Mouse (Mus musculus): ENCODE results near the gene Nifk. TPM values are rescaled to one million over a fixed set of nuclear protein-coding genes. Genes with fewer than 3 reads are reported as not detected.

Gene Nifk
- polyA plus RNA-seq, 1 experiment from 2014 or later: 61.0 TPM

DNA sequence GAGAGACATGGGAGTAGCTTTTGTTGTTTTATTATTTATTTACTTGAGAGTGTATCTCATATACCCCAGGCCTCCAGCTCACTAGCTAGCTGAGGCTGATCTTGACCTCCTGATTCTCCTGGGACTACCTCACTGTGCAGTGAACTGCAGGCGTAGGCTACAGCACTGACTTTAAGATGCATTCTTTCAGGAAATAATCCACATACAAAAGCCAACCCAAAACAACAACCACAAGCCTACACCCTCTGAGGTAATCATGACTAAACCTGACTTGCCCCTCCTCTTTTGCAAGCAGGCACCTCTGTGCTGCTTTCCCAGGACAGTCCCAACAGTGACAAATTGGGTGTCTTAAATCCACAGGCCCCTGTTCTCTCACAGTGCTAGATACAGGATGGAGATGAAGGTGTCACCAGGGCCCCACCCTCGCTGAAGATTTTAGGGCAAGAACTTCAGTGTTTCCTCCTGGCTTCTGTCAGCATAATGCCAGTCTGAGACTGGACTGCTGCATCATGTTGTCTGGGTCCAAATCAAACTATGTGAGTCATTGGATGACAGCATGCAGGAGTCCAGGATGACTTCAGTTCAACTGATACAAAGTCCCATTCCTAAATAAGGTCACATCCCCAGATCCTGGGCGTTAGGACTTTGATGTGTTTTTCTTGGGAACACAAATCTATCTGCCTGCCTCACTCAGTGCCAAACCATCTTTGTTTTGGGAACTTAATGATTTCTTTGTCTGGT is 47.3 kb downstream of the Nifk start:
- Histone ChIP-seq H3K27ac (ENCODE audit: low read depth, low read length) (no peak overlapping the region), H3K4me3 (ENCODE audit: low read length) (no peak overlapping the region), H3K9ac (ENCODE audit: low read depth, low read length) (no peak overlapping the region), H3K9me3 (ENCODE audit: control insufficient read depth, low read length) (no peaks in the 10 kb centered on the region), H3K36me3 (ENCODE audit: control insufficient read depth, insufficient read depth, low read length) (no peaks in the 10 kb centered on the region), H3K27me3 (replicated peaks; ENCODE audit: control insufficient read depth, insufficient read depth, low read length) (no peaks in the 10 kb centered on the region), H3K4me1 (ENCODE audit: control insufficient read depth, insufficient read depth, low read depth, low read length) (no peaks in the 10 kb centered on the region), H3K4me2 (ENCODE audit: low read length) (no peak overlapping the region)
- ATAC-seq: no peak
- WGBS: 67% methylated on average over 3 of the region's 3 CpGs

GRCm38 (mm10) chr1:118377784-118378183 is 56.1 kb downstream of the Nifk start:
- no peaks in the 10 kb centered on the region for H3K4me1 ChIP-seq (ENCODE audit: control insufficient read depth, insufficient read depth, low read depth, low read length)
- no peak overlapping the region for H3K4me2 ChIP-seq (ENCODE audit: low read length)
- no peak overlapping the region for H3K27ac ChIP-seq (ENCODE audit: low read depth, low read length)
- H3K4me3 ChIP-seq (ENCODE audit: low read length): no peak overlapping the region
- no peak for ATAC-seq
- H3K27me3 ChIP-seq (replicated peaks; ENCODE audit: control insufficient read depth, insufficient read depth, low read length): no peaks in the 10 kb centered on the region
- H3K36me3 ChIP-seq (ENCODE audit: control insufficient read depth, insufficient read depth, low read length): no peaks in the 10 kb centered on the region
- WGBS: 90% methylated on average over 5 of the region's 5 CpGs
- H3K9ac ChIP-seq (ENCODE audit: low read depth, low read length): no peak overlapping the region
- no peaks in the 10 kb centered on the region; the same call in 1 of the 2 replicates for H3K9me3 ChIP-seq (ENCODE audit: control insufficient read depth, low read length)

DNA sequence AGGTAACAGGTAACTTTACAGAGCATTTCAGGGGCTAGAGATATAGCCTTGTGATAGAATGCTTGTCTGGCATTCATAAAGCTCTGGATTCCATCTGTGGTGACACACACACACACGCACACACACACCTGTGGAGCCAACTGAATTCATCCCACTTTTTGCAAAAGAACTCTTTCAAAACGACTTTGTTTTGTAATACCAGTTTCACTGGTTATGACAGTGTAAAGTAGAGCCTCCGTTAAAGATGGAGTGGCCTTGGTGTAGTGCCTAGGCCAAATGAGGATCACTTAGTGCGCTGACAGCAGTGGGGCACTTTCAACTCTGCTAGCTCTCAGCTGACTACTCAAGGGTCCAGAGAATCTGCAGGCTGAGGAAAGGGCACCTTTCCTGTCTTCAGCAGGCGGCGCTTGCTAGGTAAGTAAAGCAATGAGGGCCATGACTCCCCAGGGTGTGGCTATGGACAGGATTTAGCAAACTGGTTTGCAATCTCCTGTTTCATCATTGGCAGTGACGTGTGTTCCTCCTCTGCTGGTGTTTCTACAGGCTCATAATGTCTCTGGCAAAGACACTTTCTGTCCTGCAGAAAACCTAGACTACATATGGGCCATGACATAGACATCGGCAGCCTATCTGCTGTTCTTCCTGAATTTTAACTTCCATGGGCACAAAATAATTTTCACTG is 58.6 kb downstream of the Nifk start:
- no peak for ATAC-seq
- no peaks in the 10 kb centered on the region for H3K36me3 ChIP-seq (ENCODE audit: control insufficient read depth, insufficient read depth, low read length)
- H3K9me3 ChIP-seq (ENCODE audit: control insufficient read depth, low read length): no peaks in the 10 kb centered on the region; the same call in 1 of the 2 replicates
- no peak overlapping the region for H3K4me2 ChIP-seq (ENCODE audit: low read length)
- no peaks in the 10 kb centered on the region for H3K4me1 ChIP-seq (ENCODE audit: control insufficient read depth, insufficient read depth, low read depth, low read length)
- 78% methylated on average over 8 of the region's 8 CpGs for WGBS
- H3K27me3 ChIP-seq (replicated peaks; ENCODE audit: control insufficient read depth, insufficient read depth, low read length): no peaks in the 10 kb centered on the region
- H3K9ac ChIP-seq (ENCODE audit: low read depth, low read length): no peak overlapping the region
- H3K4me3 ChIP-seq (ENCODE audit: low read length): no peak overlapping the region
- H3K27ac ChIP-seq (ENCODE audit: low read depth, low read length): no peak overlapping the region

Other genes starting within 250 kb of the Nifk start
- 0.17 and 0.25 TPM in 2 replicates for gene Gm29106, start 145.3 kb upstream of the Nifk start, polyA plus RNA-seq (2015; fragmentation: Nextera tagmentation; extraction: Ambion mirVana)
- gene Tsn, start 10.1 kb upstream of the Nifk start, polyA plus RNA-seq (2015; fragmentation: Nextera tagmentation; extraction: Ambion mirVana): 463 and 474 TPM in 2 replicates
- 84.0 and 96.5 TPM in 2 replicates for gene Clasp1, start 67.2 kb downstream of the Nifk start, polyA plus RNA-seq (2015; fragmentation: Nextera tagmentation; extraction: Ambion mirVana)

Measured in hindbrain, embryonic 16.5 days (tissue).